Mouse (Mus musculus): ENCODE measurements around the gene Pdlim4. TPM values are rescaled to one million over a fixed set of nuclear protein-coding genes. Genes with fewer than 3 reads are reported as not detected.

The Pdlim4 gene
- polyA plus RNA-seq (2017; shearing (Covaris generic)) = 1 to 10 TPM in 1 of 2 experiments, under 1 TPM in 1; 0.57 to 1.3 TPM

- ATAC-seq = no peak
Measured at GRCm38 (mm10) chr11:54068520-54069371, at the start of gene Pdlim4. TSS of gene Pdlim4 (minus strand) at chr11:54069014.

GRCm38 (mm10) chr11:54117096-54117495 lies 48.3 kb upstream of the Pdlim4 start:
- ATAC-seq = no peak

- no peak for ATAC-seq
Measured at GRCm38 (mm10) chr11:54116406-54116805, 47.6 kb upstream of the Pdlim4 start.

- ATAC-seq = no peak
Measured at GRCm38 (mm10) chr11:54115911-54116310, 47.1 kb upstream of the Pdlim4 start.

GRCm38 (mm10) chr11:54115301-54115700 lies 46.5 kb upstream of the Pdlim4 start:
- ATAC-seq = no peak

- no peak for ATAC-seq
Measured at GRCm38 (mm10) chr11:54114746-54115145, 45.9 kb upstream of the Pdlim4 start.

GRCm38 (mm10) chr11:54113352-54113751 lies 44.5 kb upstream of the Pdlim4 start:
- ATAC-seq = no peak

- no peak for ATAC-seq
Measured at GRCm38 (mm10) chr11:54112920-54113319, 44.1 kb upstream of the Pdlim4 start.

GRCm38 (mm10) chr11:54111976-54112741 lies 43.3 kb upstream of the Pdlim4 start:
- no peak for ATAC-seq

GRCm38 (mm10) chr11:54111291-54111690 lies 42.5 kb upstream of the Pdlim4 start:
- ATAC-seq = no peak

GRCm38 (mm10) chr11:54108894-54109293 lies 40.1 kb upstream of the Pdlim4 start:
- no peak for ATAC-seq

GRCm38 (mm10) chr11:54108131-54108530 lies 39.3 kb upstream of the Pdlim4 start:
- ATAC-seq = no peak

GRCm38 (mm10) chr11:54107239-54107638 lies 38.4 kb upstream of the Pdlim4 start:
- ATAC-seq = no peak

GRCm38 (mm10) chr11:54106676-54107075 lies 37.9 kb upstream of the Pdlim4 start:
- no peak for ATAC-seq

- no peak for ATAC-seq
Measured at GRCm38 (mm10) chr11:54105011-54105410, 36.2 kb upstream of the Pdlim4 start.

GRCm38 (mm10) chr11:54102706-54103449 lies 34.1 kb upstream of the Pdlim4 start:
- no peak for ATAC-seq

- ATAC-seq = no peak
Measured at GRCm38 (mm10) chr11:54101701-54102100, 32.9 kb upstream of the Pdlim4 start.

- no peak for ATAC-seq
Measured at GRCm38 (mm10) chr11:54100692-54101591, 32.1 kb upstream of the Pdlim4 start.

- ATAC-seq = no peak
Measured at GRCm38 (mm10) chr11:54100045-54100691, 31.4 kb upstream of the Pdlim4 start, which contains the start of gene P4ha2. TSS of gene P4ha2 (plus strand) at chr11:54100095.

GRCm38 (mm10) chr11:54093000-54093399 lies 24.2 kb upstream of the Pdlim4 start:
- no peak for ATAC-seq

- ATAC-seq = peak; percentile 36
Measured at GRCm38 (mm10) chr11:54092188-54092587, 23.4 kb upstream of the Pdlim4 start.
